ENCODE assay signal across 8 mouse cellular contexts in genomic region chr4:134760793-134761201, GRCm38 (mm10). TPM values are rescaled to one million over a fixed set of nuclear protein-coding genes. Genes with fewer than 3 reads are reported as not detected.
DNase-seq lines count a peak whose midpoint lies in the region; ATAC-seq and TF ChIP-seq lines count a peak whose summit lies in the region.

No protein-coding gene starts in this region.

- POLR2A ChIA-PET in Patski (lab: Charles Lee) = no interaction called here

- in situ Hi-C loops in Patski (cut with MboI; ENCODE audit: low pct_unique_long_range_greater_than_20kb) = no loop called here

- no peaks in the 10 kb centered on the region for H3K27me3 ChIP-seq in Patski
- H3K27me3 ChIP-seq in heart, embryonic 15.5 days = no peaks in the 10 kb centered on the region
- no peaks in the 10 kb centered on the region for H3K27me3 ChIP-seq in liver, adult 2 months (ENCODE audit: control insufficient read depth, insufficient read depth, low read length)
- H3K27me3 ChIP-seq in forebrain, embryonic 12.5 days = peaks cover 12% of the 10 kb centered on the region

- peaks cover 72% of the 10 kb centered on the region for H3K4me1 ChIP-seq in bone marrow macrophage, adult 2 months (ENCODE audit: control insufficient read depth, insufficient read depth, low read length)
- H3K4me1 ChIP-seq in heart, embryonic 15.5 days (replicated peaks) = peaks cover 69% of the 10 kb centered on the region
- H3K4me1 ChIP-seq in liver, adult 2 months (ENCODE audit: control insufficient read depth, insufficient read depth, low read length) = peaks cover 45% of the 10 kb centered on the region
- H3K4me1 ChIP-seq in forebrain, embryonic 12.5 days = no peaks in the 10 kb centered on the region; the same call in 1 of the 2 replicates

- CTCF ChIA-PET in Patski (lab: Charles Lee) = interaction anchor here (1.3 kb wide), 1 partner anchor 217 kb away, joined by 3 read pairs; no protein-coding TSS in a partner anchor

- peaks cover 32% of the 10 kb centered on the region for H3K79me2 ChIP-seq in liver, adult 2 months (ENCODE audit: control insufficient read depth, insufficient read depth, low read length)

- H3K9me3 ChIP-seq in heart, embryonic 15.5 days (replicated peaks) = no peaks in the 10 kb centered on the region
- no peaks in the 10 kb centered on the region for H3K9me3 ChIP-seq in forebrain, embryonic 12.5 days

- TF ChIP-seq POLR2A in bone marrow macrophage, adult 2 months (IDR thresholded peaks at IDR 0.05; ENCODE audit: borderline replicate concordance, low read depth, low read length) = no peak
- no peak for TF ChIP-seq POLR2A in liver, adult 2 months (IDR thresholded peaks at IDR 0.05; ENCODE audit: extremely low read depth, insufficient read depth, low read length)

- TF ChIP-seq CTCF in Patski (IDR thresholded peaks at IDR 0.05) = no peak
- TF ChIP-seq CTCF in bone marrow macrophage, adult 2 months (IDR thresholded peaks at IDR 0.05; ENCODE audit: low read depth, low read length) = no peak
- TF ChIP-seq CTCF in liver, adult 2 months (IDR thresholded peaks at IDR 0.05; ENCODE audit: low read depth, low read length) = no peak

- 9% methylated on average over 9 of the region's 9 CpGs for WGBS in heart, embryonic 15.5 days
- WGBS in liver, adult 2 months = 4% methylated on average over 9 of the region's 9 CpGs
- 73% methylated on average over 9 of the region's 9 CpGs for WGBS in forebrain, embryonic 12.5 days

- no peaks in the 10 kb centered on the region for H3K36me3 ChIP-seq in heart, embryonic 15.5 days
- H3K36me3 ChIP-seq in liver, adult 2 months (ENCODE audit: control insufficient read depth, insufficient read depth, low read length) = no peaks in the 10 kb centered on the region
- no peaks in the 10 kb centered on the region for H3K36me3 ChIP-seq in forebrain, embryonic 12.5 days (replicated peaks)

- H3K9ac ChIP-seq in heart, embryonic 15.5 days = no peak overlapping the region; the same call in 1 of the 2 replicates
- peak overlapping the region; percentile 2; the same call in 1 of the 2 replicates for H3K9ac ChIP-seq in liver, adult 2 months (ENCODE audit: low read depth, low read length)
- H3K9ac ChIP-seq in forebrain, embryonic 12.5 days = no peak overlapping the region

- DNase-seq in Patski (ENCODE audit: low read depth, low spot score) = no peak
- DNase-seq in liver, adult 2 months (ENCODE audit: extremely low read depth, low read depth, low spot score) = peak; percentile 86
- DNase-seq in ovary, postnatal 36 days (ENCODE audit: low spot score) = peak; percentile 68
- no peak for DNase-seq in left cerebral cortex, adult 18-20 months (ENCODE audit: low spot score in 2 of 2)
- no peak for DNase-seq in right cerebral cortex, postnatal 4 days

- peak overlapping the region; percentile 31 for H3K4me3 ChIP-seq in bone marrow macrophage, adult 2 months (ENCODE audit: insufficient read depth, low read length)
- no peak overlapping the region for H3K4me3 ChIP-seq in heart, embryonic 15.5 days
- H3K4me3 ChIP-seq in liver, adult 2 months (ENCODE audit: insufficient read depth, low read depth, low read length) = no peak overlapping the region
- no peak overlapping the region for H3K4me3 ChIP-seq in forebrain, embryonic 12.5 days (replicated peaks)

- H3K4me2 ChIP-seq in heart, embryonic 15.5 days = peak overlapping the region; percentile 48
- no peak overlapping the region for H3K4me2 ChIP-seq in forebrain, embryonic 12.5 days

- ATAC-seq in Patski = peak; percentile 47
- ATAC-seq in heart, embryonic 15.5 days (replicated peaks; ENCODE audit: insufficient number of reproducible peaks, insufficient read depth, low FRiP score, low read depth) = peak; percentile 63
- ATAC-seq in forebrain, embryonic 12.5 days (ENCODE audit: low FRiP score) = no peak

- H3K27ac ChIP-seq in bone marrow macrophage, adult 2 months (ENCODE audit: insufficient read depth, low read depth, low read length) = peak overlapping the region; percentile 96
- peak overlapping the region; percentile 65 for H3K27ac ChIP-seq in heart, embryonic 15.5 days
- H3K27ac ChIP-seq in liver, adult 2 months (replicated peaks; ENCODE audit: insufficient read depth, low read depth, low read length) = peak overlapping the region; percentile 74
- no peak overlapping the region for H3K27ac ChIP-seq in forebrain, embryonic 12.5 days

RNA-seq across cellular contexts. Expression of gene Ldlrap1, which starts 7.0 kb away (rescaled TPM):
- 17.1 TPM for polyA plus RNA-seq in Patski (2021)
- polyA plus RNA-seq in bone marrow macrophage, adult 2 months (2012; ENCODE audit: insufficient read depth, insufficient read length, missing spikeins) = 34.0 and 36.2 TPM in 2 replicates
- polyA plus RNA-seq in heart, embryonic 15.5 days (2015; fragmentation: Nextera tagmentation; extraction: Ambion mirVana) = 11.6 and 16.0 TPM in 2 replicates
- total RNA-seq in liver, adult 2 months (2014; rRNA removed) = 6.5 and 7.4 TPM in 2 replicates
- polyA plus RNA-seq in liver, adult 2 months (2012; rRNA removed) = 19.8 and 21.1 TPM in 2 replicates
- polyA plus RNA-seq in forebrain, embryonic 12.5 days (2016; fragmentation: Nextera tagmentation; extraction: Ambion mirVana) = 5.1 and 5.9 TPM in 2 replicates
- total RNA-seq in left cerebral cortex, adult 18-20 months (2021) = 1 to 10 TPM; 1.8 to 3.1 TPM

RNA-seq across cellular contexts. Expression of gene Man1c1, which starts 56.7 kb away (rescaled TPM):
- polyA plus RNA-seq in Patski (2021) = 16.2 TPM
- polyA plus RNA-seq in bone marrow macrophage, adult 2 months (2012; ENCODE audit: insufficient read depth, insufficient read length, missing spikeins) = 87.4 and 93.7 TPM in 2 replicates
- 5.1 and 6.6 TPM in 2 replicates for polyA plus RNA-seq in heart, embryonic 15.5 days (2015; fragmentation: Nextera tagmentation; extraction: Ambion mirVana)
- total RNA-seq in liver, adult 2 months (2014; rRNA removed) = 1.1 and 1.3 TPM in 2 replicates
- 0.86 and 1.1 TPM in 2 replicates for polyA plus RNA-seq in liver, adult 2 months (2012; rRNA removed)
- 3.5 and 4.0 TPM in 2 replicates for polyA plus RNA-seq in forebrain, embryonic 12.5 days (2016; fragmentation: Nextera tagmentation; extraction: Ambion mirVana)
- total RNA-seq in left cerebral cortex, adult 18-20 months (2021) = 10 to 100 TPM; 44.5 to 45.6 TPM

Comparison
In these comparisons a context has a peak if more than half of its experiments do, and no peak if none do; other contexts are left out.
1. DNase-seq: peak in liver, adult 2 months (single experiment) and ovary, postnatal 36 days (single experiment); none in Patski (single experiment), left cerebral cortex, adult 18-20 months (0 of 2) and right cerebral cortex, postnatal 4 days (single experiment).